Mouse (Mus musculus): ENCODE measurements around the gene Tlcd1.

Gene Tlcd1

DNA sequence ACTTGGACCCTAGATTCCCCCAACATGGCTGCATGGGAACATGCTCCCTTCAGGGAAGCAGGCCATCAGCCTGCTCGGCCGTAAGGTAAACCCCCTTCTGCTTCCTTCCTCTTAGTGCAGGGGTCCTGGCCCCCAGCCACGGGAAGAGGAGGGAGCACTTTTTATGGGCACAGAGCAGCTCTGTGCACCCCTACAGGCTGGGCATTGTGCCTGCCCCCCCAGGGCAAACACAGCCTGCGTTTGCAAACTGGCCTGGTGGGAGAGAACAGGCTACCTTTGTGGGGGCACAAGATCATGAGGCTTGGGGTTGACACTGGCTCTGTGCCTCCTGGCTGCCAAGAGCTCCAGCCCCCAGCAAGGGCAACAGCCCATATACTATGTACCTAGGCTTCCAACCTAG, 14.5 kb upstream of the Tlcd1 start:
- peak; percentile 33 for DNase-seq

DNA sequence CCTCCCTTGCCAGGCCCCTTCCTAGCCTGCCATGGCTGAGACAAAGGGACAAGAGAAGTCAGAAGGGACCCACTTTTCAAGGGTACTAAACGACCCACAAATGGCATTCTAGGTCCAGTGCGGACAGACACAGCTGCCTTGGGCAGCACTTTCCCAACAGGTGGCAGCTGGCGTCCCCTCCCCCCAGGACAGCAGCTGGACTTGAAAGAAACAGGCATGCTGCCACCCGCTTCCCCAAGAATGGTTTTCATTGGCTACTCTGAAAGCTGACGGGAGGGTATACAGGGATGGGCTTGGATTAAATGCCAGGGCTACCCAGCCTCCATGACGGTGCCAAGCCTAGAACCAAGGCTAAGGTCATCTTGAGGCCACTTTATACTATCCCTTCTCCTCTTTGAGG, 14.0 kb upstream of the Tlcd1 start:
- peak; percentile 59 for DNase-seq

DNA sequence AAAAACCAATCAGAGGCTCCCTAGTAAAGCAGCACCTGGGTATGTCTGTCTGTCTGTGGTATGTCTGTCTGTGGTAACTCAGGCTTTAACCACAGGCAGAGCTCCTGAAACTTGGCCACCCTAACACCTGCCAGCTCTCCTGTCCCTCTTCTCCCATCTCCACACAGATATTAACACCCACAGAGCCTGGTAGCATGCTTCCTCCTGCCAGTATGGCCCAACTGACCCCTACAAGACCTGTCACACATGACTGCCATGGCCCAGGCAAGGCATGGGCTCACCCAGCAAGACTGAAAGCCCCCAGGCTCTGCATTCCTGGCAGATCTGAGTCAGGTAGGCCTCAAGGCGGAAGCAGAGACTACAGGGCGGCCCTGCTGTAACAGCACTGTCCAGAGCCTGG, 13.5 kb upstream of the Tlcd1 start:
- no peak for DNase-seq

DNA sequence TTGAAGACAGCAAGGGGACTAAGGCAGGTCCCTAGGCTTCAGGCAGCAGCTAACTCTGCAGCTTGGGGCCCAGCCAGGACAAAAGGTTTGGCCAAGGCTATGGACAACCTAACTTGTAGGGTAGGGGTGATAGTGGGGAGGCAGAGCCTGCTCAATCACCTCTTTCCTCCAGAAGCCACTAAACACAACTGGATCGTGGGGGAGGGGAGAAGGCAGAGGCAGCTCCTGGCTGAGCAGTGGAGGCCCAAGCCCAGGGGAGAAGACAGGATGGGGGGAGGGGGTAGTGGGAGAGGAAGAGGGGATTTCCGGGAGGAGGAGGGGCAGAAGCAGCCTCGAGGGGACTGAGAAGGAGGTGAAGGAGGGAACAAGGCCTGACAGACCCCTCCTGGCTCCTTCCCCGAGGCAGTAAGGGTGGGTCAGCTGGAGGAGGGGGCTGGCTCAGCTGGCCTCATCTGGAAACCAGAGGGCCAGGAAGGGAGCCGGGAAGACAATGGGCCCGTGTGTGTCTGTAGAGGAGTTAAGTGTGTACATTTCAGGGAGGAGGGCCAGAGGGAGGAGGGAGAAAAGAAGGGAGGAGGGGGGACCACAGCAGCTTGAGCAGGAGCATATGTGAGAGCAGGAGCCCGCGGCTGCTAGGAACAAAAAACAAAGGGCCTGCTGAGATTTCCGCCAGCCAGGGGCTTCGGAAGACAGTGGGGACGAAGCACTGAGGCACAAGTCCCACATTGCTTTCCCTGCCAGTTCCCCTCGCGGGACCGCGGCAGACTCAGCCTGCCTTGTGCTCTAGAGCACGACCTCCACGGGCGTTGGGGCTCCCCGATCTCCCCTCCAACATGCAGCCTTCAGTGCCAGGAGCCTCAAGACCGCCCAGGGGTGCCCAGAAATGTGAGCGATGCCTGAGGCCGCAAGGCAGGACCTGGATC, 12.6 kb upstream of the Tlcd1 start:
- DNase-seq, result peak; percentile 87

DNA sequence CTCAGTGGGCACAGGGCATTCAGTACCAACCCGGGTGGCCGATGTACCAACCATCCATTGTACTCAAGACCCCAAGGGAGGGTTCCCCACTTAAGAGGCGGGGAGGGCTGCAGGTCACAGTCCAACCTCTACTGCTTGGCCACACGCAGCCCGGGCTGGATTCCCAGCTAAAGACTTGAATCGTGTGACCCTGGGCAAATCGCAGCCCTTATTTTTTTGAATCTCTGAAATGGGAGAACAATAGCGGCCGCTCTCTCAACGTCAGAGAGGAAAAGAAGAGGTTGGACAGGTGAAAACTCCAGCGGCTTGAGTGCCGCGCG, 11.9 kb upstream of the Tlcd1 start:
- DNase-seq, result no peak

DNA sequence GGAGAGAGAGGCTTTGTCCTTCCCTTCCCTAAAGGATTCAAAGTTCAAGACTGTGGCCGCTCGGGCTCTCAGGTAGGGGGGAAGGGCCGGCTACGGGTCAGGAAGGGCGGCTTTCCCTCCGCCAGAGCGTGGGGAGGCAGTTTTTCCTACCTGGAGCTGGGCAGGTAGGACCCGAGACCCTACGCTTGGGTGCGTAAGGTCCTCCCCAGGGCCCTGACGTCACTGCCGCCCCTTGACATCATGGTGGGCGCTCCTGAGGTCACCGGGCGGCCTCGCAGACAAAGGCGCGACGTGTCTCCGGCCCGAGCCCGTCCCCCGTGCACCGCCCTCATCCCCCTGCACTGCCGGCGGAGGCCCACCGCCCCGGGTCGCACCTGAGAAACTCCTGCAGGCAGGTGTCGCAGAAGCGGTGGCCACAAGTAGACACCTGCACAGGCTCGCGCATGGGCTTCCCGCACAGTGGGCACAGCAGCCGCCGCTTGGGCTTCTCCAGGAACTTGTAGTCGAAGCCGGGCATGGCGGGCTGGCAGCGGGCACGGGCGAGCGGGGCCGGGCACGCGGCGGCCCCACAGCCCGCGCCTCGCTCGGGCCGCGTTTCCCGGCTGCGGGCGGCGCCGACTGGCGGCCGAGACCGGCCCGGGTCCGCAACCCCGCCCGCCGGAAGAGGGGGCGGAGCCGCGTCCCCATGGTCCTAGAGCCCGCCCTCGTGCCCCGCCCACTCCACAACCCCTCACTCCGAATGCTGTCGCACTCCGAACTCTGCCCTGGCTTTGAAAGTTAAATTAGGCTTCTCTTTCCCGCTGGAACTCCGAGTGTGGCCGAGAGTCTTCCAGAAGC, 11.4 kb upstream of the Tlcd1 start, which contains the start of gene Traf4:
Gene Traf4, minus strand, starts transcription at position 666 of the 837 bp plus-strand sequence.
- peak; percentile 96 for DNase-seq

DNA sequence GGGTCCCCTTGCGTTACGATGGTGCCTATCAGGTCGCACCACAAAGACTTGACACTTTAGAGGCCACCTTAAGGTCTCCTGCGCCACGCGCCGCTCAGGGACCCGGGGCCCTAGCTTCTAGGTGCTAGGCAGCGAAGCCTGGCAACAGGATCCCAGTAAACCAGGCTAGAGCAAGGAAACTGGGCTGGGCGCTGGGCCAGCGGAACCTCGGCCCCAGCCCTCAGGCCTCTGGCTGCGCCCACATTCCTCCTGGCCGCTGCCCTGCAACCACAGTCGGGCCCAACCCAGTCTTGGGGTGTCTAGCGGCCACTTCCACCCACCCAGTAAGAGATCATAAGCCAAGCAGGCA, 10.8 kb upstream of the Tlcd1 start:
- DNase-seq, result peak; percentile 86

DNA sequence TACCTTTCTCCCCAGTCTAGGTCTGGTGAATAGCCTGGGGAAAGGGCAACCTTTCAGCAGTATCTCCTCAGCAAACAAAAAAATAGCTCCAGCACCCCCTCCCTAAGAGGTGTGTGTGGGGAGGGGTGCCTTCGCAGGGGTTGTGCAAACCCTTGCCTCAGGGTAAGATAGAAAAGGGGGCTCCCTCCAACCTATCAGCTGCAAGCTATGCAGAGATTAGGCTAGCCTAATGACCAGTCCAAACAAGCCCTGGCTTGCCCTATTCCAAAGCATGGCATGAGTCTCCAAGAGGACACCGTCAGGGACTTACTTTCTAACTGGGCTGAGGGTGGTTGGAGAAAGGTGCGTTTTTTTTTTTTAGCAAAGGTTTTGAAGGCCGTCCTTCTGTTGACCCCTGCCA, 10.3 kb upstream of the Tlcd1 start:
- DNase-seq, result no peak

DNA sequence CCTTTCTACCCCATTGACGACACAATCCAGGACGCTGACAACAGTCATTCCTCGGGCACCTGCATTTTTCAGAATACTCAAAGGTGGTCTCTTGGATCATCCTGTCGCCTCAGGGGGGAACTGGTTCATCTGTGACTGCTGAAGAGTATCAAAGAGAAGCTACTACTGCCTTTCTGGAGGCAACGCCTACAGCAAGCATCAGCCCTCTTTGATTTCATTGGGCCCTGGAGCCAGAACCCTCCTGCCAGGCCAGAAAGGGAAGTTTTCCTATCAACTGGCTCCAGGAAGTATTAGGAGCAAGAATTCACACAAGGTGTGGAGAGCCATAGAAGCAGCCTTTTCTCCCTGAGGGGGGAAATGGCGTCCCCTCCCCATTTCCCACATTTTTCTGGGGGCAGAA, 9.9 kb upstream of the Tlcd1 start:
- DNase-seq, result no peak

DNA sequence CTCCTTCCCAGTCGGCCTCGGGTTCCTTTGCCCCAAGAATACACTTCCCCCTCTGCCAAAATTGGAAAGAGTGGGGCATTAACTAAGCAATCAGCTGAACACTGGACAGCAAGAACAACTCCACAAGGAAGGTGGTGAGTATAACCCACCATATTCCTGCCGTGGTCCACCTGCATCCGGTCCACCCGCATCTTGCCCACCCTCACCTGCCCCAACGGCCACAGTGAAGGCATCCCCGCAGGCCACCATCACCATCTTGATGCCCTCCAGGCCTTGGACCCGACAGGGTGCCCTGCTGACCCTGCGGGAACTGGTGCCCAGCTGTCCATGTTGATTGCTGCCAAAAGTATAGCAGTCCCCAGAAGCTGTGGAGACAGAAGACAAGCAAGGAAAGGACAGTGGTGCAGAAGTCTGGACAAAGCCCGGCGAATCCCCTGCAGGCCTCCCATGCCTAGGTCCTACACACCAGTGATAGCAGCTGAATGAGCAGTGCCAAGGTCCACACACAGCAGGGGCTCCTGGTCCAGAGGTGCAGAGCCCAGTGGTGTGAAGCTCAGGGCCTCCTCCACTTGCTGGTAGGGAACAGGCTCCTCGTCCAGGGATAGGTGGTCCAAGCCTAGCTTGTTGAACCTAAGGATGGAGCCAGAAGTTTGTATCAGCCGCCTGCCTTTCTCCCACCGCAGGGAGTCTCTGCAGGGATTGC, 9.1 kb upstream of the Tlcd1 start:
- DNase-seq, result no peak

DNA sequence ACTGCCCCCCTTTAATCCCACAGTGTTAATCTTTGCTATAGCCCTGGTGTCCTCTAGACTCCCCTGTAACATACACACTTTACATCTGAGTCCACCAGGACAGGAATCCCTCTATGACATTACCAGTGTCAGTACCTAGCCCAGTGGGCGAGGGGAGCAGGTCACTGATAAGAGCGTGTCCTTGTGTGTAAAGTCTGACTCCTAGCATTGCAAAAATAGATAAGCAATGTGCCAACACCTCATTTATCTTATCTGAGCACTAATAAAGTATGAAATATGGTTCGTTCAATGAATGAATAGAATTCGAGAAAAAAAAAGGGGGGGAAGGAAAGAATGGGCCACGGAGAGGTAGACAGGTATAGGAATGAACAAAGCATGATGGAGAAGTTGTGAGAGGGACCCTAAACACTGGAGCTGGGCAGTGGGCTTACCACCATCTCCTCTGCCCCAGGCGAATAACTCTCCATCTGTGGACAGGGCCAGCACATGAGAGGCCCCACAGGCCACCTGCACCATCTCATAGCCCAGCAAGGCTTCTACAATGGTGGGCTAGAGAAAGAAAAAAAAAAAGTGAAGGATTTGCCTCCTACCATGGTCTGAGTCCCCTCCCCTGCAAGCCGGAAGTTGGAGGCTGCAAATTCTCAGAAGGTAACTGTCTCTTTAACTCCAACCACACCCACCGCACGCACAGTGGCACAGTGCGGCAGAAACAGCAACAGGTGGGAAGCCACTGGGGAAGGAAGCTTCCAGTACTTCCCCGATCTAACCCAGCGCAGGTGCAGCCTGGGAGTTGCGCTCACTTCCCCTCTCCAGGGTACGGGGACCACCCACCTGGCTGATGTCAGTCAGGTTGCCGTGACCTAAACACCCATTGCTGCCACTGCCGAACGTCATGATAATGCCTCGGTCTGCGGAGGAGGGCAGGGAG, 7.7 kb upstream of the Tlcd1 start:
- peak; percentile 37 for DNase-seq

DNA sequence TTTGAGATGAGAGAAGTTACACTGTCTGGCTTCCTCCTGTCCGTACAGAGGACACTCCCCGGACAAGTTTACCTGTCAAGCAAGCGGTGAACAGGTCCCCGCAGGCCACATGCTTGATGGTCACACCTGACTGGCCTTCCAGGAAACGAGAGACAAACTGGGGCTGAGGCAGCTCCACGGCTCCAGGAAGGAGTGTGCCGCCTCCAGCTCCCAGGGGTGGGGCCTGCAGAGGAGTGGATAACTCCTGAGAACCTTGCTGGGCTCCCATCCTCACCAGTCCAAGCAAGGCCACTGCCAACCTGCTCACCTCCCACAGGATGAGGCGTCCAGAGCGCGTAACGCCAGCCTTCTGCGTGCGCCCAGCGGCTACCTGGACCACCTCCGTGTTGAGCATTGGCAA, 6.2 kb upstream of the Tlcd1 start:
- peak; percentile 50 for DNase-seq

DNA sequence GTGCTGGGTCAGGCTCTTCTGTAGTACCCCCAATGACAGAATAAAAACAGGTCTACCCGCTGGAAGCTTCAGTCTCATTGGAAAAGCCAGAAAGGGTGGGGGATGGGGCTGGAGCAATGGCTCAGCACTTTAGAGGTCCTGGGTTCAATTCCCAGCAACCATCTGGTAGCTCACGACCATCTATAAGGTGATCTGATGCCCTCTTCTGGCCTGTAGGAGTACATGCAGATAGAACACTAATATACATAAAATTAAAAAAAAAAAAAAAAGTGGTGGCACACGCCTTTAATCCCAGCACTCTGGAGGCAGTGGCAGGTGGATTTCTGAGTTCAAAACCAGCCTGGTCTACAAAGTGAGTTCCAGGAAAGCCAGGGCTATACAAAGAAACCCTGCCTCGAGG, 5.2 kb upstream of the Tlcd1 start:
- no peak for DNase-seq

DNA sequence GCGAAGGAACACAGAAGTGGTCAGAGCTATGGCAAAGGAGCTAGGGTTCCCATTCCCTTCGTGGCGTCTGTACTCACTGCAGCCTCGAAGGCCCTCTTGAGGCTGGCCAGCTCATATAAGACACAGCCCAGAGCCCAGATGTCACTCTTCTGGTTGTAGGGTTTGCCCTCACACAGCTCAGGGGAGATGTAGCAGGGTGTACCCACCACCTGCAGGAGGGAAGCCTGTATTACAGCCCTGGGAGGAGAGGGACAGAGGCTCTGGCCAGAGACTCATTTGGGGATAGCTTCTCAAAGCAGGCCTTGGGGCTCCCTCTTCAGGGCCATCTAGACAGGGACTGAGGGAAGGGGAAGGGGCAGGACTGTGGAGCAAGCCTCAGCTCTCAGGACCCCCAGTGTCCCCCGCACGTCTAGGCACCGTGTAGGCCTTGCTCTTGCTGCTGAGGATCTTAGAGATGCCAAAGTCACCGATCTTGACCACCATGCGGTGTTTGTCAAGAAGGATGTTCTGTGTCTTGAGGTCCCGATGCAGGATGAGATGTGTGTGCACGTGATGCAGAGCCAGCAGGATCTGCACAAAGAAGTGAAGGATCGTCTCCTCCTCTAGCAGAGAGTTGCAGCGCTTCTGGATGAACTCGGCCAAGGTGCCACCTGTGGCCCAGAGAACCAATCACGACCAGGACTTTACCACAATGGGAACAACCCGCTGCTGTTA, 4.3 kb upstream of the Tlcd1 start:
- DNase-seq, result peak; percentile 51

DNA sequence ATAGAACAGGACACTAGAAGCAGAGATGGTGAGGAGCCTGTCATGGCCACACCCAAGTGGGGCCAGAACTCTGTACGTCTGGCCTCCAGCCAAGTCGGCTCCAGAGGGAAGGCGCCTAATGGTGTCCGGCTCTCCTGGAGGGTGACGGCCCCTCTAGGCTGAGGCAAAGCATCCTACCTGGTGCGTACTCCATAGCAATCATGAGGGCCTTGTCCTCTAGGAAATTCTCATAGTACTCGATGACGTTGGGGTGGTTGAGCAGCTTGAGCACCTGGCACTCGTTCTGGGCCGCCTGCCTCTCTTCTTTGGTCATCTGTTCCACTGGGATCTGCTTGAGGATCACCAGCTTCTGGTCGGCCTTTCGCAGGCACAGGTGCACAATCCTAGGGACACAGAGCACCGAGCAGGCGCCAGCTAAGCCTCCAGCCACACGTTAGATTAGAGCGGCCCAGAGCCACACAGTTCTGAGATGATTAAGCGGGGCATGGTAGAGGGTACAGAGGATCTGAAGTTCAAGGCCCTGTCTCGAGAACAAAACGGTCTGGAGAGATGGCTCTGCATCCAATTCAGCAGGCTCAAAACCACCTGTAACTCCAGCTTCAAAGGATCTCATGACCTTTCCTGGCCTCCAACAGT, 3.6 kb upstream of the Tlcd1 start:
- DNase-seq, result peak; percentile 45

DNA sequence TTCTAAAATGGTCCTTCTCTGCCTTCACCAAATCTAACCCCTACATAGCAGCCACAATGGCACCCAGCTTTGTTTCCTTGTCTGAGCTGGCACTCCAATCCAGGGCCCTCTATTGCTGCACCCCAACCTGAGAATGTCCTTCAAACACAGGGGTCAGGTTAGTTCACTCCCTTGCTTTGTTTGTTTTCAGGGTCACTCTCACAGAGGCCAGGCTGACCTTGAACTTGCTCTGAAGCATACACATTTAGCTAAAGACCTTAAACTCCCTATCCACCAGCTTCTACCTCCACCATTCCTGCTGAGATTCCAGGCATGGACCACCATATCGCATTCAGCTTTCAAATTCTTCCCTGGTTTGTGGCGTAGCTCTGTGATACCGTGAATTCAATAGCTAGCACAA, 2.0 kb upstream of the Tlcd1 start:
- no peak for DNase-seq

DNA sequence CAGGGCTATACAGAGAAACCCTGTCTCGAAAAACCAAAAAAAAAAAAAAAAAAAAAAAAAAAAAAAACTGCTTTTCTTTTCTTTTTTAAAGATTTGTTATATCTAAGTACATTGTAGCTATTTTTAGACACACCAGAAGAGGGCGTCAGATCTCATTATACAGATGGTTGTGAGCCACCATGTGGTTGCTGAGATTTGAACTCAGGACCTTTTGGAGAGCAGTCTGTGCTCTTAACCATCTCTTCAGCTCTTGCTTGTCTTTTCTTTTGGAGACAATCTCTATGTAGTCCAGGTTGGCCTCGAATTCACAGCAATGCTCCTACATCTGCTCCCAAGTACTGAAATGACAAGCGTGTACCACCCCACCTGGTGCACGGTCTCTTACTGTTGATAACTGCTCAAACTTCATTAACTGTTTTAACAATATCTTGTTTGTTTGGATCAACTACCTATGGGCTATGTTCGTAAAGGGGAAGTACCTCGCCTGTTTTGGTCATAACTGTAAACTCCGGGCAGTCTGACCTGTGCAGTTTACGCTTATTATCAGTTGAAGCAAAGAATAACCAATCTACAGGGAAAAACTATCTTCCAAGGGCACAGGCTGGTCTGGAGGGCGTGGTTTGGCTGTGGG, 625 bp upstream of the Tlcd1 start:
- no peak for DNase-seq

DNA sequence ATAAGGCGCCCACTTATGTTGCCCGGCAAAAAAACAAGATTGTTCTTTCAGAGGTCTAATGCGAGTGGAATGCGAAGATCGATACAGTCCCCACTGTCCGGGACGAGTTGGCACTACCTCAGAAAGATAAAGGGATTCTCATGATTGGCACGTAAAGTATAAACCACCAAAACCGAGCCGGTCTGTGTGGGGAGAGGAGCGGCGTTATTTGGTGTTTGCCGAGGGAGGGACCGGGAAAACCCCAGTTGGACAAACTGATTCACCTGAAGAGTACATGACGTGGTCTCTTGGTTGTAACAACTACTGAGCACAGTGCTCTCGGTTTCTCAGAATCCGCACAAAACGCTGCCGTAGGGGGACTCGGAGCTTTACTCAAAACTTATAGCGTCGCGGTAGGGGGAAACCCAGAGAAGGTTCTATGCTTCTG, 407 bp downstream of the Tlcd1 start:
- DNase-seq, result peak; percentile 33

DNA sequence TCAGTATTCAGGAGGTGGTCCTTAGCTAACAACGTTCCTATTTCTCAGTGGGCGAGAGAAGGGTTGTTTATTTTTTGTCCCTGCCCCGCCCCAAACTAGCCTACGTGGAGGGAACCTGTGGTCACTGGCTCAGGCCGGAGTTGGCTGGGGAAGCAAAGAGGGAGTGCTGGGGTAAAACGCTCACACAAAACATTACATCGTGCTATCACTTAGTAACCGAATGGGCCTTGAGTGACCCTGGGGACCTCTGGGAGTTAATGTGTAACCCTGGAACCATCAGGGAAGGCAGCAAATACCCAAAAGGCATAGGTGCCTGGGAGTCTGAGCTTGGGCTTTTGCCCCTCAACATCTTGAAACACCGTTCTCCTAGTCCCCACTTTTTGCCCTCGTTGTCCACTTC, 926 bp downstream of the Tlcd1 start:
- peak; percentile 87 for DNase-seq
